Mouse (Mus musculus) monocyte, adult 59 days (primary cell): Measurements from ENCODE around the gene Cstad. TPM values are rescaled to one million over a fixed set of nuclear protein-coding genes. Genes with fewer than 3 reads are reported as not detected.

Source experiments
- total RNA-seq, 2 experiments: library from RNA; stranded (reverse); gene quantifications; one replicate each; pipeline ENCODE4 v1.2.4; 2023

Cstad gene
- total RNA-seq = under 1 TPM in 1 of 2 experiments, not detected in 1; 0.67 TPM

GRCm38 (mm10) chr2:30594641-30595379 is at the start of gene Cstad:
Gene Cstad (plus strand): TSS chr2:30595040.

Other genes starting within 250 kb of the Cstad start
- 10 to 100 TPM; 30.8 to 37.2 TPM for gene Sh3glb2, start 235.7 kb upstream of the Cstad start, total RNA-seq
- 1 to 10 TPM; 6.8 to 9.9 TPM for gene Miga2, start 230.8 kb upstream of the Cstad start, total RNA-seq
- gene Dolpp1, start 202.8 kb upstream of the Cstad start, total RNA-seq = 10 to 100 TPM; 14.2 to 15.4 TPM
- 10 to 100 TPM; 29.2 to 40.1 TPM for gene Crat, start 179.2 kb upstream of the Cstad start, total RNA-seq
- gene Ptpa, start 179.0 kb upstream of the Cstad start, total RNA-seq = 10 to 100 TPM; 92.7 to 98.9 TPM
- 1 to 10 TPM; 3.0 to 4.7 TPM for gene Ier5l, start 120.8 kb upstream of the Cstad start, total RNA-seq
- not detected for gene 1700001O22Rik, start 208.6 kb downstream of the Cstad start, total RNA-seq
- gene Ntmt1, start 212.8 kb downstream of the Cstad start, total RNA-seq = 10 to 100 TPM; 24.1 to 25.5 TPM
- 10 to 100 TPM; 23.5 to 30.3 TPM for gene Asb6, start 235.3 kb downstream of the Cstad start, total RNA-seq
- under 1 TPM in 1 of 2 experiments, not detected in 1; 0.46 TPM for gene Prrx2, start 239.9 kb downstream of the Cstad start, total RNA-seq